Mouse (Mus musculus): ENCODE measurements around the gene Pfkfb2. TPM values are rescaled to one million over a fixed set of nuclear protein-coding genes. Genes with fewer than 3 reads are reported as not detected.

Gene Pfkfb2
- polyA plus RNA-seq (2014; fragmentation: Nextera tagmentation; extraction: Ambion mirVana) = 6.1 and 6.2 TPM in 2 replicates

GRCm38 (mm10) chr1:130729153-130729552, at the start of gene Pfkfb2:
TSS of gene Pfkfb2 (minus strand) at chr1:130729253.
- no peak for ATAC-seq (ENCODE audit: insufficient number of reproducible peaks, insufficient read depth, low FRiP score, low read depth)
- Histone ChIP-seq H3K9ac (ENCODE audit: low read length) (no peak within 1 kb of the TSS), H3K27me3 (ENCODE audit: control insufficient read depth, insufficient read depth, low read length) (no peaks in the 10 kb centered on the region), H3K4me3 (ENCODE audit: control insufficient read depth in 1 of 2, insufficient read depth in 1 of 2, low read depth in 1 of 2, low read length in 2 of 2) (no peak within 1 kb of the TSS), H3K4me1 (ENCODE audit: control insufficient read depth in 2 of 2, insufficient read depth in 2 of 2, low read length in 2 of 2) (peaks cover 4 to 7% of the 10 kb centered on the region in 2 experiments; a peak in 2 of 4 replicates), H3K9me3 (ENCODE audit: control insufficient read depth, low read length) (no peaks in the 10 kb centered on the region), H3K36me3 (ENCODE audit: control insufficient read depth, insufficient read depth, low read length) (0 out of 2 replicates have a peak, but pooled peaks cover 2% of the 10 kb centered on the region), H3K27ac (replicated peaks in 1 of 2; ENCODE audit: control insufficient read depth in 1 of 2, insufficient read depth in 1 of 2, low read depth in 2 of 2, low read length in 2 of 2) (no peak within 1 kb of the TSS), H3K4me2 (ENCODE audit: low read length) (no peak within 1 kb of the TSS)
- WGBS = 66% methylated on average over 2 of the region's 2 CpGs

- Histone ChIP-seq H3K4me3 (ENCODE audit: control insufficient read depth in 1 of 2, insufficient read depth in 1 of 2, low read depth in 1 of 2, low read length in 2 of 2) (no peak overlapping the region), H3K9me3 (ENCODE audit: control insufficient read depth, low read length) (no peaks in the 10 kb centered on the region), H3K27ac (replicated peaks in 1 of 2; ENCODE audit: control insufficient read depth in 1 of 2, insufficient read depth in 1 of 2, low read depth in 2 of 2, low read length in 2 of 2) (no peak overlapping the region), H3K9ac (ENCODE audit: low read length) (no peak overlapping the region), H3K4me2 (ENCODE audit: low read length) (no peak overlapping the region), H3K27me3 (ENCODE audit: control insufficient read depth, insufficient read depth, low read length) (no peaks in the 10 kb centered on the region), H3K36me3 (ENCODE audit: control insufficient read depth, insufficient read depth, low read length) (no peaks in the 10 kb centered on the region), H3K4me1 (ENCODE audit: control insufficient read depth in 2 of 2, insufficient read depth in 2 of 2, low read length in 2 of 2) (no peaks in the 10 kb centered on the region)
- ATAC-seq (ENCODE audit: insufficient number of reproducible peaks, insufficient read depth, low FRiP score, low read depth) = no peak
- WGBS = 70% methylated on average over 1 of the region's 1 CpGs
Observed at GRCm38 (mm10) chr1:130776645-130777044, 47.6 kb upstream of the Pfkfb2 start.

- 62% methylated on average over 7 of the region's 7 CpGs for WGBS
- no peaks in the 10 kb centered on the region for H3K4me1 ChIP-seq (ENCODE audit: control insufficient read depth in 2 of 2, insufficient read depth in 2 of 2, low read length in 2 of 2)
- no peak overlapping the region for H3K4me3 ChIP-seq (ENCODE audit: control insufficient read depth in 1 of 2, insufficient read depth in 1 of 2, low read depth in 1 of 2, low read length in 2 of 2)
- H3K9me3 ChIP-seq (ENCODE audit: control insufficient read depth, low read length) = no peaks in the 10 kb centered on the region
- H3K9ac ChIP-seq (ENCODE audit: low read length) = no peak overlapping the region
- H3K36me3 ChIP-seq (ENCODE audit: control insufficient read depth, insufficient read depth, low read length) = no peaks in the 10 kb centered on the region
- ATAC-seq (ENCODE audit: insufficient number of reproducible peaks, insufficient read depth, low FRiP score, low read depth) = no peak
- no peak overlapping the region for H3K27ac ChIP-seq (replicated peaks in 1 of 2; ENCODE audit: control insufficient read depth in 1 of 2, insufficient read depth in 1 of 2, low read depth in 2 of 2, low read length in 2 of 2)
- no peaks in the 10 kb centered on the region for H3K27me3 ChIP-seq (ENCODE audit: control insufficient read depth, insufficient read depth, low read length)
- no peak overlapping the region for H3K4me2 ChIP-seq (ENCODE audit: low read length)
Observed at GRCm38 (mm10) chr1:130775691-130776331, 46.8 kb upstream of the Pfkfb2 start.

- H3K9ac ChIP-seq (ENCODE audit: low read length) = no peak overlapping the region
Observed at GRCm38 (mm10) chr1:130775234-130775633, 46.2 kb upstream of the Pfkfb2 start.

GRCm38 (mm10) chr1:130770981-130771494, 42.0 kb upstream of the Pfkfb2 start:
- WGBS = 80% methylated on average over 3 of the region's 3 CpGs
- no peaks in the 10 kb centered on the region for H3K27me3 ChIP-seq (ENCODE audit: control insufficient read depth, insufficient read depth, low read length)
- H3K9me3 ChIP-seq (ENCODE audit: control insufficient read depth, low read length) = no peaks in the 10 kb centered on the region
- no peak for ATAC-seq (ENCODE audit: insufficient number of reproducible peaks, insufficient read depth, low FRiP score, low read depth)
- no peaks in the 10 kb centered on the region for H3K36me3 ChIP-seq (ENCODE audit: control insufficient read depth, insufficient read depth, low read length)
- H3K4me2 ChIP-seq (ENCODE audit: low read length) = no peak overlapping the region
- no peak overlapping the region for H3K4me3 ChIP-seq (ENCODE audit: control insufficient read depth in 1 of 2, insufficient read depth in 1 of 2, low read depth in 1 of 2, low read length in 2 of 2)
- H3K27ac ChIP-seq (replicated peaks in 1 of 2; ENCODE audit: control insufficient read depth in 1 of 2, insufficient read depth in 1 of 2, low read depth in 2 of 2, low read length in 2 of 2) = no peak overlapping the region
- H3K4me1 ChIP-seq (ENCODE audit: control insufficient read depth in 2 of 2, insufficient read depth in 2 of 2, low read length in 2 of 2) = no peaks in the 10 kb centered on the region
- H3K9ac ChIP-seq (ENCODE audit: low read length) = no peak overlapping the region

More at GRCm38 (mm10) chr1:130775234-130775633, 46.2 kb upstream of the Pfkfb2 start:
- no peaks in the 10 kb centered on the region for H3K36me3 ChIP-seq (ENCODE audit: control insufficient read depth, insufficient read depth, low read length)
- H3K4me2 ChIP-seq (ENCODE audit: low read length) = no peak overlapping the region
- WGBS = 80% methylated on average over 2 of the region's 2 CpGs
- no peaks in the 10 kb centered on the region for H3K27me3 ChIP-seq (ENCODE audit: control insufficient read depth, insufficient read depth, low read length)
- H3K27ac ChIP-seq (replicated peaks in 1 of 2; ENCODE audit: control insufficient read depth in 1 of 2, insufficient read depth in 1 of 2, low read depth in 2 of 2, low read length in 2 of 2) = no peak overlapping the region
- H3K4me1 ChIP-seq (ENCODE audit: control insufficient read depth in 2 of 2, insufficient read depth in 2 of 2, low read length in 2 of 2) = no peaks in the 10 kb centered on the region
- ATAC-seq (ENCODE audit: insufficient number of reproducible peaks, insufficient read depth, low FRiP score, low read depth) = no peak
- H3K4me3 ChIP-seq (ENCODE audit: control insufficient read depth in 1 of 2, insufficient read depth in 1 of 2, low read depth in 1 of 2, low read length in 2 of 2) = no peak overlapping the region
- H3K9me3 ChIP-seq (ENCODE audit: control insufficient read depth, low read length) = no peaks in the 10 kb centered on the region

- Histone ChIP-seq H3K4me2 (ENCODE audit: low read length) (no peak overlapping the region), H3K27ac (replicated peaks in 1 of 2; ENCODE audit: control insufficient read depth in 1 of 2, insufficient read depth in 1 of 2, low read depth in 2 of 2, low read length in 2 of 2) (no peak overlapping the region), H3K4me1 (ENCODE audit: control insufficient read depth in 2 of 2, insufficient read depth in 2 of 2, low read length in 2 of 2) (no peaks in the 10 kb centered on the region), H3K27me3 (ENCODE audit: control insufficient read depth, insufficient read depth, low read length) (no peaks in the 10 kb centered on the region), H3K36me3 (ENCODE audit: control insufficient read depth, insufficient read depth, low read length) (no peaks in the 10 kb centered on the region), H3K9me3 (ENCODE audit: control insufficient read depth, low read length) (no peaks in the 10 kb centered on the region), H3K9ac (ENCODE audit: low read length) (no peak overlapping the region), H3K4me3 (ENCODE audit: control insufficient read depth in 1 of 2, insufficient read depth in 1 of 2, low read depth in 1 of 2, low read length in 2 of 2) (no peak overlapping the region)
- no peak for ATAC-seq (ENCODE audit: insufficient number of reproducible peaks, insufficient read depth, low FRiP score, low read depth)
- 81% methylated on average over 4 of the region's 4 CpGs for WGBS
Observed at GRCm38 (mm10) chr1:130770487-130770886, 41.4 kb upstream of the Pfkfb2 start.

- no peak overlapping the region for H3K4me2 ChIP-seq (ENCODE audit: low read length)
- WGBS = 84% methylated on average over 2 of the region's 2 CpGs
- no peak overlapping the region for H3K27ac ChIP-seq (replicated peaks in 1 of 2; ENCODE audit: control insufficient read depth in 1 of 2, insufficient read depth in 1 of 2, low read depth in 2 of 2, low read length in 2 of 2)
- H3K9me3 ChIP-seq (ENCODE audit: control insufficient read depth, low read length) = no peaks in the 10 kb centered on the region
- H3K27me3 ChIP-seq (ENCODE audit: control insufficient read depth, insufficient read depth, low read length) = no peaks in the 10 kb centered on the region
- ATAC-seq (ENCODE audit: insufficient number of reproducible peaks, insufficient read depth, low FRiP score, low read depth) = no peak
- no peak overlapping the region for H3K9ac ChIP-seq (ENCODE audit: low read length)
- H3K4me3 ChIP-seq (ENCODE audit: control insufficient read depth in 1 of 2, insufficient read depth in 1 of 2, low read depth in 1 of 2, low read length in 2 of 2) = no peak overlapping the region
- H3K4me1 ChIP-seq (ENCODE audit: control insufficient read depth in 2 of 2, insufficient read depth in 2 of 2, low read length in 2 of 2) = no peaks in the 10 kb centered on the region
- no peaks in the 10 kb centered on the region for H3K36me3 ChIP-seq (ENCODE audit: control insufficient read depth, insufficient read depth, low read length)
Observed at GRCm38 (mm10) chr1:130769925-130770324, 40.9 kb upstream of the Pfkfb2 start.

GRCm38 (mm10) chr1:130767066-130767465, 38.0 kb upstream of the Pfkfb2 start:
- H3K4me2 ChIP-seq (ENCODE audit: low read length) = no peak overlapping the region
- ATAC-seq (ENCODE audit: insufficient number of reproducible peaks, insufficient read depth, low FRiP score, low read depth) = no peak
- no peaks in the 10 kb centered on the region for H3K9me3 ChIP-seq (ENCODE audit: control insufficient read depth, low read length)
- no peak overlapping the region for H3K4me3 ChIP-seq (ENCODE audit: control insufficient read depth in 1 of 2, insufficient read depth in 1 of 2, low read depth in 1 of 2, low read length in 2 of 2)
- H3K4me1 ChIP-seq (ENCODE audit: control insufficient read depth in 2 of 2, insufficient read depth in 2 of 2, low read length in 2 of 2) = no peaks in the 10 kb centered on the region
- H3K27ac ChIP-seq (replicated peaks in 1 of 2; ENCODE audit: control insufficient read depth in 1 of 2, insufficient read depth in 1 of 2, low read depth in 2 of 2, low read length in 2 of 2) = no peak overlapping the region
- no peaks in the 10 kb centered on the region for H3K27me3 ChIP-seq (ENCODE audit: control insufficient read depth, insufficient read depth, low read length)
- no peaks in the 10 kb centered on the region for H3K36me3 ChIP-seq (ENCODE audit: control insufficient read depth, insufficient read depth, low read length)
- H3K9ac ChIP-seq (ENCODE audit: low read length) = no peak overlapping the region
- 72% methylated on average over 5 of the region's 5 CpGs for WGBS

Data from heart, embryonic 14.5 days (tissue).